Mouse (Mus musculus): ENCODE measurements at regions not wholly inside any gene's neighbourhood (a gene's known extent, or its start where the extent isn't known, plus 50 kb on each side); places are given as distances from the start of the nearest gene placed in this dataset.
"Not testable (repeated sequence)": the region's sequence is repeated elsewhere in the genome, so short reads cannot be mapped to it uniquely, and the experiment has no call there.

DNA sequence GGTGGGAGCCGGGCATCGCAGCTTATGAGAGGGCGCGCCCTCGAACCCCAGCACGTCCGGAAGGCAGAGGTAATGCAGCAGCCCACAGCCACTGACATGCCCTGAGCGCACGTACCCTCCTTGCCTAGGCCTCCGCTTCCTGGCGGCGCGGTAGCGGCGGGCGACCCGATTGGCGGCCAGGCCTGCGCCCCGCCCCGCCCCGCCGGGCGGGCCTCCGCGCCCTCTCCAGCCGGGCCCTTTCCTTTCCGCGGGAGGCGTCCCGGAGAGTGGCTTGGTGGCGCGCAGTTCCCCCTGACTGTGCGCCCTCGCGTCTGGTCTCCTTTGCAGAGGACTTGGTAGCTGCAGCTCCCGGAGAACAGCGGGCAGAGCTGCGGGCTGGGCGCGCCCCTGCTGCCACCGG is 461.1 kb downstream of the Gm21863 start:
- not testable (repeated sequence) for ATAC-seq (replicated peaks; ENCODE audit: low FRiP score, low TSS enrichment, low read depth); H3K4me2 ChIP-seq (ENCODE audit: low read length); H3K4me1 ChIP-seq (replicated peaks; ENCODE audit: control insufficient read depth, insufficient read depth, low read length); DNase-seq (ENCODE audit: low spot score); H3K27me3 ChIP-seq (replicated peaks; ENCODE audit: control insufficient read depth, insufficient read depth, low read length); H3K27ac ChIP-seq (ENCODE audit: low read depth); H3K9ac ChIP-seq (ENCODE audit: low read length); H3K9me3 ChIP-seq (ENCODE audit: control insufficient read depth, low read length); H3K36me3 ChIP-seq (ENCODE audit: control insufficient read depth, insufficient read depth, low read length)
- WGBS, result 6% methylated on average over 27 of the region's 42 CpGs
- peak overlapping the region; percentile 20 for H3K4me3 ChIP-seq (ENCODE audit: low read depth, low read length)

DNA sequence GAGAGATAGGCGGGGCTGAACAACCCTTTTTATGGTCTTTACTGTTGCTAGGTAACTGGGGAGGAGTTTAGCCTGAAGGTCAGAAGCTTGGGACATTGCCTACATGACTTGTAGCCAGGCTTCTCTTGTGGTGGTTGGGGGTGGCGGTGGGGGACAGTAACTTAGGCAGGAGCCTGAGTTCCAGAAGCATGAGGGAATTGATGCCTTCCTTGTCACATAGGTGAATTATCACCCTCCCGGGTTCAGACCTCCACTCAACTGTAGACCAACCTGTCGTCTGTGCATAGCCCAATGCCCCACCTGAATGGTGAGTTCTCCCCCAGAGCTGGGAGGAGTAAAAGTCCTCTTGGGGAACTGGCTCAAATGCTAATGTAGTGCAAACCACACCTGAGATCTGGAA is 472.1 kb downstream of the Gm21863 start:
- ATAC-seq (replicated peaks; ENCODE audit: low FRiP score, low TSS enrichment, low read depth), result not testable (repeated sequence)

DNA sequence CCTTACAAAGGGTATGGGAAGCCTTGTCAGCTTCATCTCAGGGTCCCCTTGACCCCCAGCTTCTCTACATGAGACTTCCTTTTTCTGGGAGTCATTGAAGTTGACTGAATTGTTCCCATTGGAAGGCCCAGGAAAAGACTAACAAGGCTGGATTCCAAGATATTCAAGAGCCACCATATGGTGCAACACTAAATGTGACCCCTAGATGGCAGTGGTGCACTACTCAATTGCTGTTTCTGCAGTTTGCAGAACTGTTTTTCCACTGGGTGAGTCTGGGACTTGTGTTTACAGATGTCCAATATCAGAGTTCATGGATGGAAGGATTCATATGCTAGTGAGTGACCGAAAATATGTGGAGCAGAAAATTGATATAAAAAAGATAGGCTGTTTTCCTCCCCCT is 510.3 kb downstream of the Gm21863 start:
- not testable (repeated sequence) for H3K27me3 ChIP-seq (replicated peaks; ENCODE audit: control insufficient read depth, insufficient read depth, low read length); H3K4me3 ChIP-seq (ENCODE audit: low read depth, low read length); H3K4me1 ChIP-seq (replicated peaks; ENCODE audit: control insufficient read depth, insufficient read depth, low read length); H3K9me3 ChIP-seq (ENCODE audit: control insufficient read depth, low read length); H3K36me3 ChIP-seq (ENCODE audit: control insufficient read depth, insufficient read depth, low read length); H3K4me2 ChIP-seq (ENCODE audit: low read length); H3K9ac ChIP-seq (ENCODE audit: low read length); H3K27ac ChIP-seq (ENCODE audit: low read depth); ATAC-seq (replicated peaks; ENCODE audit: low FRiP score, low TSS enrichment, low read depth)
- DNase-seq (ENCODE audit: low spot score), result peak; percentile 50
- 63% methylated on average over 1 of the region's 1 CpGs for WGBS

More for the DNA sequence above, 472.1 kb downstream of the Gm21863 start:
- not testable (repeated sequence) for H3K4me2 ChIP-seq (ENCODE audit: low read length); H3K27me3 ChIP-seq (replicated peaks; ENCODE audit: control insufficient read depth, insufficient read depth, low read length); H3K4me1 ChIP-seq (replicated peaks; ENCODE audit: control insufficient read depth, insufficient read depth, low read length); H3K36me3 ChIP-seq (ENCODE audit: control insufficient read depth, insufficient read depth, low read length); H3K27ac ChIP-seq (ENCODE audit: low read depth); H3K4me3 ChIP-seq (ENCODE audit: low read depth, low read length); H3K9ac ChIP-seq (ENCODE audit: low read length); DNase-seq (ENCODE audit: low spot score); H3K9me3 ChIP-seq (ENCODE audit: control insufficient read depth, low read length)
- WGBS, result 90% methylated on average over 3 of the region's 4 CpGs

Data from intestine, embryonic 14.5 days (tissue).